Mouse (Mus musculus): ENCODE results near the gene Slc4a5.

DNA sequence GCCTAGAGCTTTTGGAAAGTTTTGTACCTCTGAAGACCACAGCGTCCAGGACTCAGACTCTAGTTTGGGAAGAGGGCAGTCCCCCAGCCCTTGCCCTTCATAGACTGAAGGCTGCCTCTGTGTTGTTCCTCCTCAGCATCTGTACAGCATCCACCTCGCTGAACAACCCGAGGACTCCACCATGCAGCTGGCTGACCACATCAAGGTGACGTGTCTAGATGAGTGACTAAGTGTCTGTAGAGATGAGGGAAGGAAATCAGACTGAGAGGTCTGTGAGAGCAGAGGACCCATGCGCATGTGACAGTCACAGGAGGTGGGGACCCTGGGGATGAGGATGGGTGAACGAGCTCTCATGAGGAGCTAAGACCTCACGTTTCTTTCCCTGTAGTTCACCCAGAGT lies 26.1 kb upstream of the Slc4a5 start:
- TF ChIP-seq POLR2A (IDR thresholded peaks at IDR 0.05; ENCODE audit: borderline replicate concordance, control insufficient read depth, low read depth, low read length) (no peak), CTCF (IDR thresholded peaks at IDR 0.05; ENCODE audit: control insufficient read depth, insufficient read depth, low read length) (no peak)

Data from bone marrow, adult 2 months (tissue).